Mouse (Mus musculus) liver, adult 2 months (tissue): ENCODE results near the gene Gm12166.

Experiments
- CTCF ChIP-seq: fragments of 200-500 bp; IDR thresholded peaks from 2 replicates; pipeline ENCODE4 v1.5.1; 2011; ENCODE audit warnings: low read depth, low read length, control low read depth
- POLR2A ChIP-seq: fragments of 200-500 bp; IDR thresholded peaks from 2 replicates; pipeline ENCODE4 v1.6.1; 2011; ENCODE audit warnings: low read length, control low read depth; ENCODE audit not compliant: insufficient read depth; ENCODE audit errors: extremely low read depth

DNA sequence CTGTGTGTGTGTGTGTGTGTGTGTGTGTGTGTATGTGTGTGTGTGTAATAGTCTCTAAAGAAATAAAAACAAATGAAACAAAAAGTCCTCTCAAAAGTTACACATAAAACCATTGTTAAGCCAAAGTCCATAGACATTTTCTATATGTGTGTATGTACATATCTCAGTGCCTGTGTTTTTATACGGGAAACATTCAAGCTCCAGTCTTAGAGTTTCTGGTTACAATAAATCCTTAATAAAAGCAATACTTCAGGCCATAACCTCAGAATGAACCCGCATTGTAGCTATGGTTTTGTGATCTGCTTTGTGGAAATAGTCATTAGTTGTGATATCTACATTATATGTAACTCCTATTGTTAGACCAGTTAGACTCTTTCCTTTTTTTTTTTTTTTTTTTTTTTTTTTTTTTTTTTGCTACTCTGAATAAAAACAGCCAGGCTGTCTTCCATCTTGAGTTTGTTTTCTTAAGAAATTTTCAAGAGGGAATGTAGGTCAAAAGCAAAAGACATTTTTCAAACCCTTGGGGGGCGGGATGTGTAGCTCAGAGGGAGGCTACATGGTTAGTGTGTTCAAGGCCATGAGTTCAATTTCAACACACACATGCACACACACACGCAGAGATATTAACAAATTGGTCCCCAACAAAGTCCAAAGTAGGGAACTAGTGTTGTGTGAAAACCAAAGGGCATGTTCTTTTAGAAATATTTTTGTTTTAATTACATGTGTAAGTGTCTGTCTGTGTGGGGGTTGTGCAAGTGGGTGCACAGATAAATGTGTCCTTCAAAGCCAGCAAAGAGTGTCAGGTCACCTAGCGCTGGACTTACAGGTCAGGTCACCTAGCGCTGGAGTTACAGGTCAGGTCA is 23.9 kb downstream of the Gm12166 start:
- TF ChIP-seq POLR2A (no peak), CTCF (no peak)
